Comparison of ENCODE assay signal across 15 mouse cellular contexts in the genomic region with DNA sequence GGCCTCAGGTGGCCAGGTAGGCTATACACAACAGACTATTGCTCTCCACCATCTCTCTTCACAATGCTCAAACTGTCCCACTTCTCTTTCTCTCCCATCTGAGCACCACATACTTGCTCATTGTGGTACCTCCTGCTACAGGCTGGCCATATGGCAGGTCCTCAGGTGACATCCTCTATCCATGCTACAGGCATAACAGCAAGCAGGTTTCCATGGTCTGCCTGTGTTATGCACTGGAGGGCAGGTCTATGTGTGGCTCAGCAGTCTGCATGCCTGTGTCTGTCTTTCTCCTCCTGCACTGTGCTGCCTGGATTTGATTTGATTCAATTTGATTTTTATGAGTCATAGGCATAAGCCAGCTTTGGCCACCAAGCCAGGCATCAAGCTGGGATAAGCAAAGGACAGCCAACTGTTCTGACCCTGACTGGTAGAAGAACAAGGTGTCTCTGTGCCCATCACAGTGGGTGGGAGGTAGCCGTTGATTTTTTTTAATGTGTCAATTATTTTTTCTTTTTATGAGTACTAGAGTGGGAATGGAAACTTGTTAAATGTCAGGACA.
A peak's percentile ranks its signal among the peaks of the same experiment; 100 is the strongest.
DNase-seq lines count a peak whose midpoint lies in the region; ATAC-seq lines count a peak whose summit lies in the region.
"Had no signal": no experiment of that assay in that cellular context is flagged by ENCODE, and none has a peak within 500 bp of the region (broad histone marks: within the 10 kb centered on the region; RNA-seq: fewer than 3 reads in every experiment).

No protein-coding gene starts in this region.

- H3K4me3 ChIP-seq in hindbrain, embryonic 11.5 days (ENCODE audit: low read depth, low read length): no peak overlapping the region
- H3K4me3 ChIP-seq in hindbrain, embryonic 13.5 days: no peak overlapping the region

- DNase-seq in hindbrain, embryonic 11.5 days (ENCODE audit: low spot score): no peak
- peak; percentile 30 for DNase-seq in retina, postnatal 1 day
- DNase-seq in retina, embryonic 14.5 days (ENCODE audit: low spot score): no peak
- peak; percentile 86 to 95 for DNase-seq in cerebellum, postnatal 14 days
- DNase-seq in T-cell, adult 2 months (ENCODE audit: low spot score): no peak
- DNase-seq in frontal cortex, postnatal 36 days (ENCODE audit: low spot score in 2 of 2): no peak
- DNase-seq: embryo, embryonic 11 days; gastrocnemius, postnatal 36 days; kidney, adult 8-10 months; kidney, postnatal 4 days; liver; lung, embryonic 14.5 days had no signal

- no peak overlapping the region for H3K27ac ChIP-seq in hindbrain, embryonic 11.5 days (ENCODE audit: low read depth, low read length)
- no peak overlapping the region for H3K27ac ChIP-seq in hindbrain, embryonic 13.5 days

- ATAC-seq in hindbrain, embryonic 11.5 days (ENCODE audit: low FRiP score): 0 out of 2 replicates have a peak, but pooled peaks have one; percentile 8
- ATAC-seq in hindbrain, embryonic 13.5 days (ENCODE audit: low FRiP score): no peak
- ATAC-seq: activated CD4-positive, CD25-positive, alpha-beta regulatory T cell, adult 4 months had no signal

- H3K9ac ChIP-seq in hindbrain, embryonic 11.5 days (ENCODE audit: low read depth, low read length): no peak overlapping the region
- no peak overlapping the region for H3K9ac ChIP-seq in hindbrain, embryonic 13.5 days
- H3K9ac ChIP-seq: lung, embryonic 14.5 days had no signal

- H3K9me3 ChIP-seq in hindbrain, embryonic 11.5 days (ENCODE audit: control insufficient read depth, low read length): no peaks in the 10 kb centered on the region
- H3K9me3 ChIP-seq in hindbrain, embryonic 13.5 days: no peaks in the 10 kb centered on the region

- H3K27me3 ChIP-seq in hindbrain, embryonic 11.5 days (ENCODE audit: control insufficient read depth, insufficient read depth, low read length): no peaks in the 10 kb centered on the region
- H3K27me3 ChIP-seq in hindbrain, embryonic 13.5 days: no peaks in the 10 kb centered on the region

- WGBS in hindbrain, embryonic 11.5 days: 94% methylated on average over 1 of the region's 1 CpGs
- WGBS in hindbrain, embryonic 13.5 days: 86% methylated on average over 1 of the region's 1 CpGs

- H3K4me2 ChIP-seq in hindbrain, embryonic 11.5 days (replicated peaks; ENCODE audit: low read depth, low read length): no peak overlapping the region
- no peak overlapping the region for H3K4me2 ChIP-seq in hindbrain, embryonic 13.5 days
- H3K4me2 ChIP-seq: heart, embryonic 11.5 days; lung, embryonic 14.5 days had no signal

- no peaks in the 10 kb centered on the region for H3K36me3 ChIP-seq in hindbrain, embryonic 11.5 days (ENCODE audit: control insufficient read depth, insufficient read depth, low read length)
- no peaks in the 10 kb centered on the region for H3K36me3 ChIP-seq in hindbrain, embryonic 13.5 days

- H3K4me1 ChIP-seq in hindbrain, embryonic 11.5 days (replicated peaks; ENCODE audit: control insufficient read depth, insufficient read depth, low read length): no peaks in the 10 kb centered on the region
- H3K4me1 ChIP-seq in hindbrain, embryonic 13.5 days (replicated peaks): no peaks in the 10 kb centered on the region

Comparison
In these comparisons a context has a peak if more than half of its experiments do, and no peak if none do; other contexts are left out.
1. DNase-seq: peak in retina, postnatal 1 day (single experiment) and cerebellum, postnatal 14 days (2 of 2); none in hindbrain, embryonic 11.5 days (single experiment), retina, embryonic 14.5 days (single experiment), T-cell, adult 2 months (single experiment) and frontal cortex, postnatal 36 days (0 of 2).